Mouse (Mus musculus) c-Kit-positive CD71-positive TER-119-negative erythroid progenitor cells, embryonic 14.5 days (primary cell): Measurements from ENCODE around the gene Srrm3.
A peak's percentile ranks its signal among the peaks of the same experiment; 100 is the strongest.

Experiments
- DNase-seq: peaks from one replicate; pipeline ENCODE4 v3.0.0-alpha.2; 2013; ENCODE audit warnings: low read depth

Gene Srrm3

DNA sequence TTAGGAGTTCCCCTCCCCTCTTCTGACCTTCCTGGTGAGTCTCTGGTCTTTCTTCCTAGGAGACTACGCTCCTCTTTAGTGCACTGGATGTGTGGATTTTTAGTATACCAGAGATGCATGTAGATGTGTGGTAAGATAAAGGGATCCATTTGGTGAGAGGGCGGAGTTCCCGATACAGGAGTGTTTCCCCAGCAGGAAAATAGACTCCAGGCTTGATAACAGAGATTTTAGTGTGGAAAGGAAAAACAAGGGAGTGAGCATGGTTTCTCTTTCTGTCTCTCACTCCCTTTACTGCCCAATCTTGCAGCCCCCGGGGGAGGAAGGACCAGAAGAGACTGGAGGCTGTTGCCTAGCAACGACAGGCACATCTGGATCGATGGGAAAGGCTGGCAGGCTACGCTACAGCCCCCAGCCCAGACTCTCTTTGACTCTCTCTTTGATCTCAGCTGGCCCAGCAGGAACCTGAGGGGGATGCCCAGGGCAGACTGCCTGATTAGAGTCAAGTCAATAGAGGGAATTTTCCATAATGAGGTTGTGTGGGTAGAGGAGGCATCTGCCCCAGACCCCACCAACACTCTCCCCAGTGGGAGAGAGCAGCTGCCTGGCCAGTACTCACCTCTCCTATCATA, 15.7 kb downstream of the Srrm3 start:
- DNase-seq: no peak

DNA sequence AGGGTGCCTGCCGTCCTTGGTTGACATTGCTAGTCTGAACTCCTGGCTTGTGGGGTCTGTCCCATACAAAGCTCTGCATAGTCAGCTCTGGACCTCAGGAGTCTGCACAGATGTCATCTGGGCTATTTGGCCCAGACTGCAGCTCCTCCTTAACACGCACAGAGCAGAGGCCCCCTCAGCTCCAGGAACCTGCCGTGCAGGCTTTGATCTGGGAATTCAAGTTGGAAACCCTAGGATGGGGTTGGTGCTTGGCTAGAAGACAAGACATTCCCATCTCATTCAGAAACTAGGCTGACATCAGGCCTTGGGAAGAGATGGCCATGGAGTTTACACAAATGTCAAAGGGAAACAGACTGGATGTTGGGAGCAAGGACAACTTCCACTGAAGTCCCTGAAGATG, 17.8 kb downstream of the Srrm3 start:
- DNase-seq: no peak

DNA sequence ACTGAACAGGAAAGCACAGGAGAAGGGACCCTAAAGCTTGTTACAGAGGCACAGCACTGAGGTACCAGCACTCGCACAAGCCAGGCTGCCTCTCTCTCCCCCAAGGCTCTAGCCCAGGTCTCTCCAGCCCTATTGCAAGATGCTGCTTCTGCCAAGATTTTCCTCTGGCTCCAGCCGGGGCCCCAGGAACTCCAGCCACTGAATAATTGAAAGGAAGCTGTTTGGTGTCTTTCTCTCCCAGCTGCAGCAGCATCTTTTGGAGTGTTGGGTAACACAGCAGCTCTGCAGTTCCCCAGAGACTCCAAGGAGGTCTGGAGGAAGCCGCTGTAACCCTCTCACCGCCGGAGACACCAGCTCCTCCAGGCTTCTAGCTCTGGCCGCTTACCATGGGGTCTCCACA, 19.5 kb downstream of the Srrm3 start:
- DNase-seq: no peak

GRCm38 (mm10) chr5:135829381-135829780, 22.7 kb downstream of the Srrm3 start:
- DNase-seq: no peak

DNA sequence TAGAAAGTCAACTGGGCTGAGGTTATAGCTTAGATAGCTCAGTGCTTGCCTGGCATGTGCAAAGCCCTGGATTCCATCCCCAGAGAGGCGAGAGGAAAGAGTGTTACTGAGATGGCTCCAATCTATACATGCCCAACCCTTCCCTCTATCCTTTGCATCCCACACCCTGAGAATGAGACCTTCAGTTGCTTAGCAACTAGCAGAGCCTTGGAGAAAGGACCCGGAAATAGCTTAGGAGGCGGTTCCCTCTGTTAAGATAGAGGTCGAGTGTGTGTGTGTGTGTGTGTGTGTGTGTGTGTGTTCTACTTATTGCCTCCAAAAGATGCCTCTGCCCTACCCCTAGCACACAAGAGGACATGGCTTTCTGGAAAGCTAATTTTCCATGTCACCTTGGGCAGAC, 26.0 kb downstream of the Srrm3 start:
- DNase-seq: no peak

- peak; percentile 77 for DNase-seq
Observed at GRCm38 (mm10) chr5:135834769-135835491, 28.2 kb downstream of the Srrm3 start.

DNA sequence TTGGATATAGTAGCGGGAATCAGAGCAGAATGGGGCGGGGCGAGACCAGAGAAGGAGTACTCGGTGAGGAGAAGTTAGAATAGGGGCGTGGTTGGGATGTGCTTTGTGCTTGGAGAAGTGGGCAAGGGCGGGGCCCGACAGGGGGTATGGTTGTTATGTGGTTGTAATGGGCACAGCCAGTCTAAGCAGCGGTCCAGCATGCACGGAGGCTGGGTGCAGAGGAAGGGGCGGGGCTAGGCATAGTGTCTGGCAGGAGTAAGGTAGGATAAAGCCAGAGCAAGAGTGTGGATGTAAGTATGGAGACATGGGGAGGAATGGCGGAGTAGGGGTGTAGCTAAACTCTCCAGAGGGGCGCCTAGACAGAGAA, 28.8 kb downstream of the Srrm3 start:
- no peak for DNase-seq

DNA sequence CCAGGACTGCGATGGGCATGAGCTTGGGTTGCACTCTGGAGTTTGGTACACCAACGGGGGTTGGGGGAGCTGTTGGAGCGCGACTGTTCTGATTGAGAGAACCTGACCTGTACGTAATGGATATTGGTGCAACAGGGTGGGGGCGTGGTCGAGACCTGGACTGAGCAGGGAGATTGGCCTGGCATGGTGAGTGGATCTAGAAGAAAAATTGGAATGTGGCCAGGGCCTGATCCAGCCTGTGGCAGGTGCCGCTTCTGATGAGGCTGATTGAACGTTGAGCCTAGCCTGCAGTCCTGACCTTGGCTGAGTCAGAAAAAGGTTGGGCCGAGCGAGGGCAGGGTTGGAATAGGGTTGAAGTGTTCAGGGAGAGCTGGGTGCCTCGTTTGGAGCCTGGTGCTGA, 29.3 kb downstream of the Srrm3 start:
- DNase-seq: no peak

GRCm38 (mm10) chr5:135841651-135842050, 35.0 kb downstream of the Srrm3 start:
- no peak for DNase-seq

- peak; percentile 44 for DNase-seq
Observed at GRCm38 (mm10) chr5:135843418-135843817, 36.7 kb downstream of the Srrm3 start.

- DNase-seq: no peak
Observed at GRCm38 (mm10) chr5:135845676-135846320, 39.1 kb downstream of the Srrm3 start.

DNA sequence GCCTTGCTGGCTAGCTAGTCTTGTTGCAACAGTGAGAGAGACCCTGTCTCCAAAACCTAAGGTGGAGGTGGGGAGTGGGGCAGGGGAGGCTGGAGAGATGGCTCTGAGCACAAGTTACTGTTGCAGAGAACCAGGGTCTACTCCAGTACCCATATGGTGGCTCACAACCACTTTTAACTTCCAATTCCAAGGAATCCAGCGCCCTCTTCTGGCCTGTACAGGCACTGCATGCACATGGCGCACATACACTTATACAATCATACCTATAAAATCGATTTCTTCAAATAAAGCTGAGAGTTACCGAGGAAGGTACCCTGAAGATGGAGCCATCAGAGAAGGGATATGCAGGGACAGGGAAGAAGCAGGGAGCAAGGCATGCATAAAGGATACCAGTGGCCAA, 40.8 kb downstream of the Srrm3 start:
- DNase-seq: no peak

- DNase-seq: no peak
Observed at GRCm38 (mm10) chr5:135847881-135848280, 41.2 kb downstream of the Srrm3 start.

- no peak for DNase-seq
Observed at GRCm38 (mm10) chr5:135851024-135851423, 44.3 kb downstream of the Srrm3 start.

GRCm38 (mm10) chr5:135851481-135851880, 44.8 kb downstream of the Srrm3 start:
- DNase-seq: no peak

DNA sequence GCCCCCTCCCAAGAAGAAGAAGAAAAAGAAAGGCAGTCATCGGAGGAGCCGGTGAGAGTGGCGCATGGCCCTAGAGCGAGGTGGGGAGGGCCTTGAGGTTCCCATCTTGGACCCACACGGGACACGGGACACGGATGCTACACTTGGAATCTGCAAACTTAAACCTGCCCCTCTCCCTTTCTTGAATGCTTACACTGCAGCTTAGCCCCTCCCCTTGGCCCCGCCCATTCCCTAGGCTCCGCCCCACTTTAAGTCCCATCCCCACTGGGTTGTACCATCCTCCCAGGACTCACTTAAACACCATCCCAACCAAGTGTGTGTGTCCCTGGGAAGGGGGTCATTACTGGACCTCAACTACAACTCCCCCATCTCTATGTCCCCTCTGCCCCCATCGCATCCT, 45.7 kb downstream of the Srrm3 start:
- DNase-seq: no peak

GRCm38 (mm10) chr5:135853731-135854130, 47.0 kb downstream of the Srrm3 start:
- DNase-seq: no peak

DNA sequence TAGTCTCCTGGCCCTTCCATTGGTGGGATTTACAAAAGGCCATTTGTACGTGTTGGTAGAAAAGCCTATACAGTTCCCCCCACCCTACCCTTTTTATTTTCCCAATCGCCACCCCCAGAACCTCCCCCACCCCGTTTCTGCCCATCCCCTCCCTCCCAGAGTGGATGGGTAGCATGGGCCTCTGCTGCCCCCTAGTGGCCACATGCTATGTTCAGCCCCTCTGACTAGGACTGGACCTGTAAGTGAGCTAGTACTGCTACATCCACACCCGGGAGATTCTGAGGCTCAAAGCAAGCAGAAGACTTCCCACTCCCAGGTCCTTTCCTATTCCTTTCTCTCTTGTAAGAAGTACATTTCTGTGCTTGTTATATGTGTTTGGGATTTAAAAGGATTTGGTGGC, 48.5 kb downstream of the Srrm3 start:
- peak; percentile 41 for DNase-seq

GRCm38 (mm10) chr5:135866662-135867061, 60.0 kb downstream of the Srrm3 start:
- DNase-seq: no peak

DNA sequence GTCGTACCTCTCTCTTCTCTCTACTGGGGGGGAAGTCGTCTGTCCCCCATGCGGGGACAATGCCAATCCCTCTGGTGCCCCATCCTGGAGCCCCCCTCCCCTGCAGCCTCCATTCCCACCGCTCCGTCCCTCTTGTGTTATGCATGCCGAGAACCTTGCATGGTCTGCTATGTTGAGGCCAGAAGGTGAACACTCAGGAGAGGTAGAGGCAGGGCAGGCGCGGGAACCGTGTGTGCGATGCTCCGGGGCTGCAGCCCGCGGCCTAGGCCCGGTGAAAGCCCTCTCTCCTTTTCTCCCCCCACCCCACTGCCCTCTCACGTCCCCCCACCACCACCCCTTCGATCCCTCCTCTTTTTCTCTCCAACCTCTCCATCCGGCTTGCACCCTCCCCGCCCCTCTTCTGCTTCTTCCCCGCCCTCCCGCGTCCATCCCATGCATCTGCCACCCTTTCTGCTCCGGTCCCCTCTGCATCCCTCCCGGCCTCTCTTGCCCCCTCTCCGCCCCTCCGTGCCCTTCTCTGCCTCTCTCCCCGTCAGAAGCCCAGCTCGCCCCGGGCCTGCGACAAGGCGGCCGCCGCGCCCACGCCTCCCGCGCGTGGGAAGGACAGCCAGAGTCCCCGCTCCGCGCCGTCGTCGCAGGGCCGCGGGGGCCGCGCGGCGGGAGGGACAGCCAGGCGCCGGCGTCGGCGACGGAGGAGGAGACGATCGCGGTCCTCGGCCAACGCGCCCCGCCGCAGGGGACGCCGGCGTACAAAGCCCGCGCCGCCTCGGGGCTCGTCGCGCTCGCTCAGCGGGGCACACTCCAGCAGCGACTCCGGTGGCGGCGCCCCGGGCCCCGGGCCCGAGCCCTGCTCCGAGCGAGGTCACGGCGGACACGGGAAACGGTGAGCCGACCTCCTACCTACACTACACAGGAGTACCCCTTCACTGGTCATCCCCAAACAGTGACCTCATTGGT, 61.2 kb downstream of the Srrm3 start:
- DNase-seq: no peak

GRCm38 (mm10) chr5:135868653-135869052, 62.0 kb downstream of the Srrm3 start:
- DNase-seq: no peak

DNA sequence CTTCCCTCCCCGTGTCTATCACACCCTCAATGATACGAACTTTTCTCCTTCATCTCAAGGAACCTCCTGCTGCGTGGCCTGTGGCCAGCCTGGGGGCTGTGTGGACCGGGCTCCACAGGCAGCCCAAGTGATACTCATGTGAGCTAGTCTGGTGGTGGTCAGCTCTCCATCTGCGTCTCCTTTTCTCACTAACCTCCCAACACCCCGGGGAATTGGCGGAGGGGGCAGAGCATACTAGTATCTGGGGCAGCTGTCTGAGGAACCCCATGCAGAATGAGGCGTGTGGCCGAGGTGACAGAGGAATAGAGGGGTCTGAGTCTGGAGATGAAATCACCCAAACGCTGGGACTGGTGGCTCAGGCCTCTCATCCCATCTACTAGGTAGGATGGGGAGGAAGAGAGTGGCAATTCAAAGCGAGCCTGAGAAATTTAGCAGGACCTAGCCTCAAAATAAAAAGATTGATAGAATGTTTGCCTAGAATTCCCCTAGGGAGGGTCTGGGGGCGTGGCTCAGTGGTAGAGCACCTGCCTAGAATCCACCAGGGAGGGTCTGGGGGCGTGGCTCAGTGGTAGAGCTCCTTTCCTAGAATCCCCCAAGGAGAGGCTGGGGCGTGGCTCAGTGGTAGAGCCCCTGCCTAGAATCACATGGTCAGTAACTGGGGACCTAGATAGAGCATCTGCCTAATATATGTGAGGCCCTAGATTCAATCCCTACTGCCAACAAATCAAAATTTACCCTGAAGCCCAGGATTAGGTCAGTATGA, 63.2 kb downstream of the Srrm3 start:
- no peak for DNase-seq
